ENCODE assay signal across 12 mouse cellular contexts in the genomic region with DNA sequence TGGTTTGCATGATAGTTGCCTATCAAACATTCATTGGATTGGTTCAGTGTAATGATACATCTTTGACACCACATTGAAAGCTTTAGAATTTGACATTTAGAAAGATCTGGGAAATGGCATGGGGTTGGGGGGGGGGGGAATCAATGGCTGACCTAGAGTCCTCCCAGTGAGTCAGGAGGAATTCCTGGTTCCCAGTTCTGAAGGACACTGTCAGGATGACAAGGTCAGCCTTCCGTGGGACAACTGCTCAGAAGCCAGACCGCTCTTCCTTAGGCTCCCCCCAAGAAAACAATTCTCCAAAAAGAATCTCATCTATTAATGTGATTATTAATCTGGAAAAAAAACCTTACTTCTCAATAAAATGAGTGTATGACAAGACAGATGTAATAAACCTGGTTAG.
"Had no signal": no experiment of that assay in that cellular context is flagged by ENCODE, and none has a peak within 500 bp of the region (broad histone marks: within the 10 kb centered on the region; RNA-seq: fewer than 3 reads in every experiment).

No protein-coding gene starts in this region.

- DNase-seq: left cerebral cortex, postnatal 4 days; liver; liver, embryonic 13.5 days; liver, postnatal 0 days; lung, adult 18-20 months; lung, adult 2 months; lung, embryonic 14.5 days; lung, postnatal 10 days; lung, postnatal 14 days; lung, postnatal 36 days; lung, postnatal 4 days; midbrain, embryonic 14.5 days had no signal
